Mouse (Mus musculus): ENCODE measurements around the gene Cdkn1a.

The Cdkn1a gene

GRCm38 (mm10) chr17:29120666-29121065 is 29.9 kb downstream of the Cdkn1a start:
- no peak for DNase-seq

GRCm38 (mm10) chr17:29122817-29123216 is 32.0 kb downstream of the Cdkn1a start:
- DNase-seq, result no peak

- no peak for DNase-seq
Measured at GRCm38 (mm10) chr17:29123578-29124174, 32.9 kb downstream of the Cdkn1a start.

GRCm38 (mm10) chr17:29126561-29126960 is 35.8 kb downstream of the Cdkn1a start:
- DNase-seq, result no peak

- no peak for DNase-seq
Measured at GRCm38 (mm10) chr17:29129341-29129740, 38.6 kb downstream of the Cdkn1a start.

GRCm38 (mm10) chr17:29135066-29135465 is 44.3 kb downstream of the Cdkn1a start:
- no peak for DNase-seq

GRCm38 (mm10) chr17:29136236-29136635 is 45.5 kb downstream of the Cdkn1a start:
- peak; percentile 59 for DNase-seq

GRCm38 (mm10) chr17:29137906-29138305 is 47.1 kb downstream of the Cdkn1a start:
- no peak for DNase-seq

- DNase-seq, result no peak
Measured at GRCm38 (mm10) chr17:29141577-29141976, 50.8 kb downstream of the Cdkn1a start.

- DNase-seq, result no peak
Measured at GRCm38 (mm10) chr17:29143266-29143665, 52.5 kb downstream of the Cdkn1a start.

GRCm38 (mm10) chr17:29145101-29145500 is 54.3 kb downstream of the Cdkn1a start:
- DNase-seq, result no peak

GRCm38 (mm10) chr17:29147273-29147672 is 56.5 kb downstream of the Cdkn1a start:
- no peak for DNase-seq

- no peak for DNase-seq
Measured at GRCm38 (mm10) chr17:29147773-29148172, 57.0 kb downstream of the Cdkn1a start.

GRCm38 (mm10) chr17:29149766-29150165 is 59.0 kb downstream of the Cdkn1a start:
- no peak for DNase-seq
